Mouse (Mus musculus) embryonic facial prominence, embryonic 15.5 days (tissue): ENCODE data around the gene Ceacam9. TPM values are rescaled to one million over a fixed set of nuclear protein-coding genes. Genes with fewer than 3 reads are reported as not detected.
A peak's percentile ranks its signal among the peaks of the same experiment; 100 is the strongest.

Experiments
- ATAC-seq: fragments of 200-750 bp; cut with Nextera tagmentation; 2 replicates; pipeline ENCODE4 v1.8.0; 2017; ENCODE audit warnings: low read depth, moderate TSS enrichment; ENCODE audit not compliant: insufficient number of reproducible peaks, low FRiP score, low TSS enrichment
- H3K27ac ChIP-seq: fragments of 300-500 bp; sonication (generic); replicated peaks from 2 replicates; pipeline ENCODE4 v1.5.1; 2015; ENCODE audit warnings: mild to moderate bottlenecking, inconsistent platforms
- H3K27me3 ChIP-seq: fragments of 300-500 bp; sonication (generic); 2 replicates; pipeline ENCODE4 v1.6.1; 2015; ENCODE audit warnings: inconsistent platforms
- H3K36me3 ChIP-seq: fragments of 300-500 bp; sonication (generic); 2 replicates; pipeline ENCODE4 v1.6.1; 2015; ENCODE audit warnings: mild to moderate bottlenecking, inconsistent platforms
- H3K4me1 ChIP-seq: fragments of 300-500 bp; sonication (generic); 2 replicates; pipeline ENCODE4 v1.6.1; 2015; ENCODE audit warnings: inconsistent platforms
- H3K4me2 ChIP-seq: fragments of 300-500 bp; sonication (generic); replicated peaks from 2 replicates; pipeline ENCODE4 v1.6.1; 2015; ENCODE audit warnings: mild to moderate bottlenecking, inconsistent platforms
- H3K4me3 ChIP-seq: fragments of 300-500 bp; sonication (generic); replicated peaks from 2 replicates; pipeline ENCODE4 v1.5.1; 2015; ENCODE audit warnings: mild to moderate bottlenecking, inconsistent platforms
- H3K9ac ChIP-seq: fragments of 300-500 bp; sonication (generic); 2 replicates; pipeline ENCODE4 v1.6.1; 2015; ENCODE audit warnings: inconsistent platforms
- H3K9me3 ChIP-seq: fragments of 300-500 bp; sonication (generic); replicated peaks from 2 replicates; pipeline ENCODE4 v1.6.1; 2016; ENCODE audit warnings: inconsistent platforms
- WGBS: fragments of 180-500 bp; shearing (Covaris S2); methylation state at CpG from one replicate; pipeline ENCODE4 v1.1.7; 2015; 5-methylcytosine and 5-hydroxymethylcytosine counted together
- polyA plus RNA-seq: library from polyadenylated mRNA; unstranded; fragments of >200 nt; fragmentation: Nextera tagmentation; extraction: Ambion mirVana; gene quantifications from 2 replicates; pipeline ENCODE4 v1.2.1, GENCODE M21; 2015

Gene Ceacam9
- polyA plus RNA-seq, 1 experiment from 2014 or later: not detected

GRCm38 (mm10) chr7:16745373-16745772 lies 23.6 kb downstream of the Ceacam9 start:
- no peak overlapping the region for H3K4me2 ChIP-seq
- H3K4me3 ChIP-seq: no peak overlapping the region
- no peak for ATAC-seq
- H3K27ac ChIP-seq: no peak overlapping the region
- no peak overlapping the region for H3K9ac ChIP-seq
- H3K27me3 ChIP-seq: no peaks in the 10 kb centered on the region
- 89% methylated on average over 4 of the region's 4 CpGs for WGBS
- H3K36me3 ChIP-seq: peaks cover 65% of the 10 kb centered on the region
- no peaks in the 10 kb centered on the region for H3K9me3 ChIP-seq
- no peaks in the 10 kb centered on the region for H3K4me1 ChIP-seq

GRCm38 (mm10) chr7:16746093-16746492 lies 24.4 kb downstream of the Ceacam9 start:
- Histone ChIP-seq H3K27me3 (no peaks in the 10 kb centered on the region), H3K9me3 (no peaks in the 10 kb centered on the region), H3K9ac (no peak overlapping the region), H3K4me2 (no peak overlapping the region), H3K27ac (no peak overlapping the region), H3K4me1 (no peaks in the 10 kb centered on the region), H3K4me3 (no peak overlapping the region), H3K36me3 (peaks cover 65% of the 10 kb centered on the region)
- no peak for ATAC-seq
- 57% methylated on average over 3 of the region's 3 CpGs for WGBS

- no peaks in the 10 kb centered on the region for H3K27me3 ChIP-seq
- H3K36me3 ChIP-seq: peaks cover 62% of the 10 kb centered on the region
- no peak overlapping the region for H3K9ac ChIP-seq
- no peak overlapping the region for H3K4me2 ChIP-seq
- H3K4me3 ChIP-seq: no peak overlapping the region
- no peak overlapping the region for H3K27ac ChIP-seq
- no peak for ATAC-seq
- no peaks in the 10 kb centered on the region for H3K4me1 ChIP-seq
- WGBS: 88% methylated on average over 6 of the region's 6 CpGs
- H3K9me3 ChIP-seq: no peaks in the 10 kb centered on the region
Observed at GRCm38 (mm10) chr7:16747656-16748055, 25.9 kb downstream of the Ceacam9 start.

- Histone ChIP-seq H3K9ac (no peak overlapping the region), H3K4me2 (no peak overlapping the region), H3K9me3 (no peaks in the 10 kb centered on the region), H3K36me3 (peaks cover 28% of the 10 kb centered on the region), H3K4me1 (no peaks in the 10 kb centered on the region), H3K27me3 (no peaks in the 10 kb centered on the region), H3K27ac (no peak overlapping the region), H3K4me3 (no peak overlapping the region)
- WGBS: 73% methylated on average over 12 of the region's 12 CpGs
- no peak for ATAC-seq
Observed at GRCm38 (mm10) chr7:16752016-16752415, 30.3 kb downstream of the Ceacam9 start.

- ATAC-seq: no peak
- Histone ChIP-seq H3K36me3 (no peaks in the 10 kb centered on the region), H3K9me3 (no peaks in the 10 kb centered on the region), H3K4me1 (0 out of 2 replicates have a peak, but pooled peaks cover 4% of the 10 kb centered on the region), H3K4me2 (no peak overlapping the region), H3K9ac (no peak overlapping the region), H3K27me3 (no peaks in the 10 kb centered on the region), H3K4me3 (no peak overlapping the region), H3K27ac (no peak overlapping the region)
- WGBS: 55% methylated on average over 17 of the region's 17 CpGs
Observed at GRCm38 (mm10) chr7:16755362-16756017, 33.8 kb downstream of the Ceacam9 start.

GRCm38 (mm10) chr7:16758872-16759574 lies 37.3 kb downstream of the Ceacam9 start:
- 78% methylated on average over 11 of the region's 11 CpGs for WGBS
- no peaks in the 10 kb centered on the region for H3K27me3 ChIP-seq

GRCm38 (mm10) chr7:16760292-16760691 lies 38.6 kb downstream of the Ceacam9 start:
- ATAC-seq: peak; percentile 26; the same call in 1 of the 2 replicates
- Histone ChIP-seq H3K9ac (no peak overlapping the region), H3K4me3 (no peak overlapping the region), H3K36me3 (no peaks in the 10 kb centered on the region), H3K4me2 (no peak overlapping the region), H3K9me3 (no peaks in the 10 kb centered on the region), H3K27ac (0 out of 2 replicates have a peak overlapping the region, but pooled peaks have one; percentile 8), H3K27me3 (no peaks in the 10 kb centered on the region), H3K4me1 (peaks cover 14% of the 10 kb centered on the region)
- 19% methylated on average over 8 of the region's 8 CpGs for WGBS

More at GRCm38 (mm10) chr7:16758872-16759574, 37.3 kb downstream of the Ceacam9 start:
- Histone ChIP-seq H3K9me3 (no peaks in the 10 kb centered on the region), H3K9ac (no peak overlapping the region), H3K4me3 (no peak overlapping the region), H3K27ac (no peak overlapping the region), H3K4me2 (no peak overlapping the region), H3K4me1 (peaks cover 14% of the 10 kb centered on the region), H3K36me3 (no peaks in the 10 kb centered on the region)
- no peak for ATAC-seq

GRCm38 (mm10) chr7:16761005-16761481 lies 39.3 kb downstream of the Ceacam9 start:
- Histone ChIP-seq H3K4me1 (peaks cover 14% of the 10 kb centered on the region), H3K9me3 (no peaks in the 10 kb centered on the region), H3K9ac (no peak overlapping the region), H3K4me2 (0 out of 2 replicates have a peak overlapping the region, but pooled peaks have one; percentile 22), H3K27me3 (no peaks in the 10 kb centered on the region), H3K36me3 (no peaks in the 10 kb centered on the region), H3K4me3 (no peak overlapping the region), H3K27ac (peak overlapping the region; percentile 73)
- peak; percentile 43; the same call in 1 of the 2 replicates for ATAC-seq
- WGBS: 24% methylated on average over 10 of the region's 10 CpGs

- H3K27me3 ChIP-seq: no peaks in the 10 kb centered on the region
- no peak overlapping the region for H3K9ac ChIP-seq
- WGBS: 30% methylated on average over 5 of the region's 5 CpGs
- no peaks in the 10 kb centered on the region for H3K9me3 ChIP-seq
- no peak overlapping the region for H3K4me2 ChIP-seq
- H3K36me3 ChIP-seq: no peaks in the 10 kb centered on the region
- H3K4me1 ChIP-seq: peaks cover 14% of the 10 kb centered on the region
- H3K27ac ChIP-seq: peak overlapping the region; percentile 68; the same call in 1 of the 2 replicates
- H3K4me3 ChIP-seq: no peak overlapping the region
- no peak for ATAC-seq
Observed at GRCm38 (mm10) chr7:16761630-16762029, 39.9 kb downstream of the Ceacam9 start.

GRCm38 (mm10) chr7:16763463-16764218 lies 41.9 kb downstream of the Ceacam9 start:
- no peaks in the 10 kb centered on the region for H3K36me3 ChIP-seq

GRCm38 (mm10) chr7:16766443-16766842 lies 44.7 kb downstream of the Ceacam9 start:
- no peaks in the 10 kb centered on the region for H3K27me3 ChIP-seq
- no peak for ATAC-seq
- no peak overlapping the region for H3K27ac ChIP-seq
- peaks cover 4% of the 10 kb centered on the region; the same call in 1 of the 2 replicates for H3K4me1 ChIP-seq
- H3K4me3 ChIP-seq: no peak overlapping the region
- no peak overlapping the region for H3K4me2 ChIP-seq
- WGBS: 39% methylated on average over 2 of the region's 2 CpGs
- no peak overlapping the region for H3K9ac ChIP-seq
- no peaks in the 10 kb centered on the region for H3K36me3 ChIP-seq
- no peaks in the 10 kb centered on the region for H3K9me3 ChIP-seq

More at GRCm38 (mm10) chr7:16763463-16764218, 41.9 kb downstream of the Ceacam9 start:
- no peak overlapping the region for H3K9ac ChIP-seq
- H3K9me3 ChIP-seq: no peaks in the 10 kb centered on the region
- WGBS: 81% methylated on average over 7 of the region's 7 CpGs
- H3K27me3 ChIP-seq: no peaks in the 10 kb centered on the region
- no peak overlapping the region for H3K27ac ChIP-seq
- no peak overlapping the region for H3K4me2 ChIP-seq
- no peak overlapping the region for H3K4me3 ChIP-seq
- peaks cover 14% of the 10 kb centered on the region for H3K4me1 ChIP-seq
- no peak for ATAC-seq
